Mouse (Mus musculus) gastrocnemius, adult 2 months (tissue): ENCODE measurements at regions not wholly inside any gene's neighbourhood (a gene's known extent, or its start where the extent isn't known, plus 50 kb on each side); places are given as distances from the start of the nearest gene placed in this dataset.

Experiments used
- DNase-seq: peaks from one replicate; pipeline ENCODE4 v3.0.0; 2022
- H3K27ac ChIP-seq: fragments of 200-600 bp; 2 replicates; pipeline ENCODE4 v1.8.1; 2022; ENCODE audit warnings: mild to moderate bottlenecking
- H3K4me3 ChIP-seq: fragments of 200-600 bp; 2 replicates; pipeline ENCODE4 v1.8.1; 2022; ENCODE audit warnings: mild to moderate bottlenecking, moderate library complexity
- CTCF ChIP-seq: fragments of 200-600 bp; IDR thresholded peaks from 2 replicates; pipeline ENCODE4 v1.8.1; 2022; ENCODE audit warnings: antibody characterized with exemption, mild to moderate bottlenecking, moderate library complexity
- intact Hi-C: fragments of 180-260 bp; cut with DNase I; formaldehyde crosslinking; loops from one replicate; pipeline ENCODE4 v1.15.1; 2025

DNA sequence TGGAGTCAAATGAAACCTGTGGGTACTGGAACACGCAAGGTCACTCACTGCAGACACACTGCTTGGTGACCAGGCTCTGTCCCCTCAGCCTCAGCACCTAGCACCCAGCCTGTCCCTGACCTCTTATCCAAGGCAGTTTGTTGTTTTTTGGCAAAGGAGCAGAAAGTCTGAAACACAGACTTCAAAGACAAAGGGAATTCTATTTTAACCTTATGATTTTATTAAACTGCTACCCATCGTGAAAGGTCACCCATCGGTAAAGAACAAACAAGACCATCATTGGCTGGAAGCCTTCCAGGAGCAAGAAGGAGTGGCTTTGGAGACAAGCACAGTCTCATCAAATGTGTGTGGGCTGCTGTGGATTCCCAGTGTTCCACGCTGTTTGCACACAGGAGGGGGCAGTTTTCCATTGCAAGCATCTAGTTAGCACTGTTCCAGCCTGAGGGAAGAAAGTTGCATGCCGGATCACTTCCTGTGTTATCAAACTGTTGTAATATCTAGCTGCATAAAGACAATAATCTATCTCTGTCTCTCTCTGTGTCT is 120.6 kb upstream of the Rpl34 start:
- TF ChIP-seq CTCF = no peak
- no peak overlapping the region for H3K27ac ChIP-seq
- no peak for DNase-seq
- intact Hi-C loops = no loop called here
- H3K4me3 ChIP-seq = no peak overlapping the region

DNA sequence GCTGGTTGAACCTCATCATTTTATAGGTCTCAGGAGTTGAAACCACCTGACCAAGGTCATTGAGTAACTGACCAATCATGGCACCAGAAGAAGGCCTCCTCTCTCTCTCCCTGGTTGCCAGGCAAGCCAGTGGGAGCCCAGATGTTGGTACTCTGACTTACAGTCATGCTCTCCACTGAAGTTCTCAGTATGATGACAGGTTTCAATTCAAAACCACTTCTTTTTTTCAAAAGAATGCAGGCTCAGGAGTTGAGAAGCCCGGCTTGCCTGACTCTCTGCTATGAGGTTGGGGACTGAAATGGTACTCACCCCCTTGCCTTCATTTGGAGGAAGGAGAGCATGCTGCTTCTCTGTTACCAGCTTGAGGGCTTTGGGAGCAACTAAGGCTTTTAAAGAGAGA is 111.6 kb upstream of the Rpl34 start:
- Histone ChIP-seq H3K4me3 (no peak overlapping the region), H3K27ac (no peak overlapping the region)
- intact Hi-C loops = no loop called here
- no peak for TF ChIP-seq CTCF
- DNase-seq = no peak

DNA sequence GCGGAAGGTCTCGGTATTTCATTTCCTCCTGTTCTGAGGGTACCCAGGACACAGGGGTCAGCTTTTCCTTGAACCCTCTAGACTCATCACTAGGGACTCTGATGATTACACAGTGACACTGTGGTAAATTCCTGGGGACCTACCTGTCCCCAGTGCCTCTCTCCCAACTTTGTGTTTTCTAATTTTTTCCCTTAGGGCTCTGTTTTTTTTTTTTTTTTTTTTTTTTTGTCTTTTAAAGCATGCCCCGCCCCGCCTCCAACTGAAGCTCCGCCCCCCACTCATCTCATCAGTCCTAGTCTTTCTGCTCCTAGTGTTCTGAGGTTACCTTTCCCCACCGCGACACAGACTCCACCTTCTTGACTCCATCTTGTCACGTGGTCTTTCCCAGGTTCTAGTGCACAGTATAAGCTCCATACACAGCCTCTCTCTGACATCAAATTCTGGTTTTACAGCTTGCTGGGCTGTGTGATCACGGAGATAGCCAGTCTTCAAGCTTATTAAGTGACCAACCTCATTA is 109.8 kb upstream of the Rpl34 start:
- Histone ChIP-seq H3K4me3 (no peak overlapping the region), H3K27ac (no peak overlapping the region)
- intact Hi-C loops = no loop called here
- TF ChIP-seq CTCF = no peak
- no peak for DNase-seq

DNA sequence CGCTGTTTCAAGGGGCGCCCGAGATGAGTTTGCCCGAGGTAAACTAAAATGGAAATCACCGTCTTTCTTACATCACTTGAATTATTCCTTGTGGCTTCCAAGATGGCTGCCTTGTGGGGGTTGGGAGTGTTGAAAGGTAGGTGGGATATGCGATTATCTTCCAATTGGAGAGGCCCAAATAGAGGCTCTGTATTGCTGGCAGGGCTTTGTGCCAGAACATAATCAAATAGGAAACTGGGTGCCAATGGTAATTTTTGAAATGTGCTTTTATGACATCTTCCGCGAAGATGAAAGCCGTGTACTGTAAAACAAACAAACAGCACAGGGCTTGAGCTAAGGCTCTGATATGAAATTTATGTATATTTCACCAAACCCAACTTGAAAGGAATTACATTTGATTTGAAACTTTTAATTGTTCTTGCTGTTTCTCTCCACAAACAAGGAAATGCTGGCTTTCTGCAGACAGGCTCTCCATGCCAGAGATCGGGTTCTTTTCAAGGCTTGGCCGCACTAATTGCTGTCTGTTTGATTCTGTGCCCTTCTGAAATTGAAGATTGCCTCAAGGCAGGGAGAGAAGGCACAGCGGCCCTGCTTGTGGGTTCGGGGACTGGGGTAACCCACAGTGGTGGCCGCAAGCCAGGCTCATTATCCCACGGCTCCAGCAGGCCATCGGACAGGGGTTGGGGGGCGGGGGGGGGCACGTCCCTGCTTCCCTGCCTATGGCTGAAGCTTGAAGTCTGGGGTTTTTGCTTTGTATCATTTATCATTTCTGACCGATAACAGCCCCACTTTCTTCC is 108.6 kb upstream of the Rpl34 start:
- Histone ChIP-seq H3K27ac (no peak overlapping the region), H3K4me3 (no peak overlapping the region)
- DNase-seq = no peak
- intact Hi-C loops = no loop called here
- TF ChIP-seq CTCF = no peak

DNA sequence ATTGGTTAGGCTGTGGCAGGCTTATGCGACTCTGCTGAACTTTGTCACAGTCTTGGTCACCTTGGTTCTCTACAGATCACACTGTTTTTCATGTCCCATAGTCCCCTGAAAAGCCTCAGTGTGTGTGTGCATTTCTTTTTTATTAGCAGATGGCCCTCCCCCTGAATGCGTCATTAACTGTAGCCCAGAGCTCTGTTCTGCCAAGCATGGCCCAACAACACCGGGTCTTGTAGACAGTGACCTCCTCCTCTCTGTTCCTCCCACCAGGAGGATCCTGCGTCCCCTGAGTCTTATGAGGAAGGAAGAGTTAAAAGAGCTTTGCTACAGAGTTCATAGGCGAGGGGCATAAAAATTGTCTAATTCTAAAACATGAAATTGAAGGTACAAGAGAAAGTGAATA is 103.5 kb upstream of the Rpl34 start:
- Histone ChIP-seq H3K4me3 (no peak overlapping the region), H3K27ac (no peak overlapping the region)
- no peak for DNase-seq
- TF ChIP-seq CTCF = no peak
- intact Hi-C loops = no loop called here

DNA sequence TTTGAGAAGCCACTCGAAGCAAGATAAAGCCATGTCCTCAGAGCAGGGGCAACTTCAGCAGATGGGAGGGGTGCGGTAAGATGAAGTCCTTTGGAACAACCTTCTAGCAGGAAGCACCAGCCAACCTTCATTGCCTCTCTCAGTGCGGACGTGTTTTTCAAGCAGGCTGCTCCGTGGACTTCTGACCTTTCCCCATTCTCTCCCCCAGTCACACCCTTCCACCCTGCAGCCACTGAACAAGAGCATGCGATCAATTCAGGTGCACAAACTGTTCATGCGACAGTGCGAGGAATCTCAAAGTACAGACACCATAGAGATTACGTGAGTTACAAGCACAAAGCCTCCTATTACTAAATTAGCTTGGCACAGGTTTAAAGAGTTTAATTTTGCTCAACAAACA is 102.9 kb upstream of the Rpl34 start:
- no peak overlapping the region for H3K27ac ChIP-seq
- no peak for DNase-seq
- H3K4me3 ChIP-seq = no peak overlapping the region
- no peak for TF ChIP-seq CTCF
- intact Hi-C loops = no loop called here

DNA sequence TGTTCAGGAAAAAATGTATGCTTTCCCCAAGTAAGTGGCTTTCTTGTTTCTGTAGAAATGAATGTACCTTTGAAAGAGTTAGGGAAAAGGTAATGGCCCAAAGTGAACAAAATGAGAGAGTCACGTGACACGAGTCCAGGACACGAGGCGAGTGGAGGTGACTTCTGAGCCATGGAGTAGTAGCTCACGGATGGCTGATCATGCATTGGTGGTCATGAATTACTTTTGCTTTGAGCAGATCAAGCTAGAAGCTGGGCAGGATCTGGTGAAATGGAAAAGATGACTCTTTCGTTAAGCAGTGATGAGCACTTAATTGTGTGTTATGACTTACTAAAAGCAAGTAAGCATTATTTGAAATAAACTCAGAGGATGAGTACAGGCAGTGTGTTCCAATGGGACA is 101.6 kb upstream of the Rpl34 start:
- Histone ChIP-seq H3K4me3 (no peak overlapping the region), H3K27ac (no peak overlapping the region)
- intact Hi-C loops = no loop called here
- no peak for TF ChIP-seq CTCF
- DNase-seq = no peak

DNA sequence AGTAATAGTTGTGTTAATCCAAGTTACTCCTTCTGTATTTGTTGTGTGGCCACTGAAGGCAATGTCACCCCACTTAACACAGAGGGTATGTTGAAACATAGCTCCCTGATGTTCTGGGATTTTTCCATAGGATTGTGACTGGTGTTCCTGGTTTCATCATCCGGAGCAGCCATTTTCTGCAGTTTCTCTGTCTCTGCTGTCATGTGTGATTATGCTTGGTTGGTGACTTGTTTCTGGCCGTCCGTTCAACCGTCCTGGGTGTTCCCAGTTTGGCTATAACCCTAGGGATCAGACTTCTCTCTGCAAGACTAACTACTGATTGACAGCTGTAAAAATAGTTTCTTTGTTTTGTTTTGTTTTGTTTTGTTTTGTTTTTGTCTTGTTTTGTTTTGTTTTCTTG is 98.1 kb upstream of the Rpl34 start:
- intact Hi-C loops = no loop called here
- no peak for TF ChIP-seq CTCF
- no peak overlapping the region for H3K4me3 ChIP-seq

DNA sequence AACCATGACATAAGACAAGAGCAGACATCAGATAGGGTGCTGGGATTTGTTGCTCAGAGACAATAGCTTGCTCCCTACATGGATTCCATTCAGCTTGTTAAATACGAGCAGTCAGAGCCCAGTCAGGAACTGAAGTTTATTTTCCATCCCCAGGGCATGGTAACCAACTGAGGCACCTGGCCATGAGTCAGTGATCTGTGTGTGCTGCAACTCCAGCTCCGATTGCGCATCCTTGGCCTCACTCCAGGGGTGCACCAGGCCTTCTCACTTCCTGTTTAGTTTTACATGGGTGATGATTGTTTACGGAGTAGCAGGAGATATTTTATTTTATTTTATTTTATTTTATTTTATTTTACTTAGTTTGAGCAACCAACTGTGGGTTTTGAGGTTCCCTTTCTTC is 97.7 kb upstream of the Rpl34 start:
- Histone ChIP-seq H3K4me3 (no peak overlapping the region), H3K27ac (no peak overlapping the region)
- DNase-seq = no peak
- no peak for TF ChIP-seq CTCF
- intact Hi-C loops = no loop called here

More for the DNA sequence above, 98.1 kb upstream of the Rpl34 start:
- no peak for DNase-seq
- no peak overlapping the region for H3K27ac ChIP-seq

DNA sequence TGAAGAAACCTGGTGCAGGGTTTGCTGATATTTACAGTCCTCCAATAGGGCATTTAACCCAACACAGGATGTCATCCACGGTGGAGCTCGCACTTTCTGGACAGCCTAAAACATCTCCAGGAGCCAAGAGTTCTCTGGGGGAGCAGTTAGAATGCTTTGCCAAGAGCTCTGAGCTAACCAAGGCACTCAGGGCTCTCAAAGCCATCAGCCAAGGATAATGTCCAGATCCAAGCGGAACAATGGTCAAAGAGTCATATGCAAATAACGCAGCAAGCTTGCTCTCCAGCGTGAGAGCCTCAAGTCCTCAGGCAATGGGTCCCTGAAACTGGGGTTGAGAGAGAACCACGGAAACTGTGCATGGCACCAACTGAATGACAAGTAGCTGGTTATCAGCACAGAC is 96.8 kb upstream of the Rpl34 start:
- Histone ChIP-seq H3K4me3 (no peak overlapping the region), H3K27ac (no peak overlapping the region)
- intact Hi-C loops = no loop called here
- no peak for DNase-seq
- TF ChIP-seq CTCF = no peak

DNA sequence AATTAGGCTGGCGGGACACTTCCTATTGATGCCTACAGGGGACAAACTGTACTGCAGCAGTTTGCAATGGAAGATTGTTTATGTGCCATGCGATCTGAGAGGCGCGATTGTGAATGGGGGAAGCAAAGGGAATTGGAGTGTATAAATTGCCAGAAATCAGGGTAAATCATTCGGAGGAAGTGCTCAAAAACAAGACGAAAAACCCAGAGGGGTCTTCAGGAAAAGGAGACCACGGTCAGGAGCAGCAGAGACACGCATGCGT is 89.6 kb upstream of the Rpl34 start:
- no peak for TF ChIP-seq CTCF
- intact Hi-C loops = loop anchor here (5.0 kb wide), 1 partner anchor 1528 kb away; no protein-coding TSS in a partner anchor
- no peak for DNase-seq

DNA sequence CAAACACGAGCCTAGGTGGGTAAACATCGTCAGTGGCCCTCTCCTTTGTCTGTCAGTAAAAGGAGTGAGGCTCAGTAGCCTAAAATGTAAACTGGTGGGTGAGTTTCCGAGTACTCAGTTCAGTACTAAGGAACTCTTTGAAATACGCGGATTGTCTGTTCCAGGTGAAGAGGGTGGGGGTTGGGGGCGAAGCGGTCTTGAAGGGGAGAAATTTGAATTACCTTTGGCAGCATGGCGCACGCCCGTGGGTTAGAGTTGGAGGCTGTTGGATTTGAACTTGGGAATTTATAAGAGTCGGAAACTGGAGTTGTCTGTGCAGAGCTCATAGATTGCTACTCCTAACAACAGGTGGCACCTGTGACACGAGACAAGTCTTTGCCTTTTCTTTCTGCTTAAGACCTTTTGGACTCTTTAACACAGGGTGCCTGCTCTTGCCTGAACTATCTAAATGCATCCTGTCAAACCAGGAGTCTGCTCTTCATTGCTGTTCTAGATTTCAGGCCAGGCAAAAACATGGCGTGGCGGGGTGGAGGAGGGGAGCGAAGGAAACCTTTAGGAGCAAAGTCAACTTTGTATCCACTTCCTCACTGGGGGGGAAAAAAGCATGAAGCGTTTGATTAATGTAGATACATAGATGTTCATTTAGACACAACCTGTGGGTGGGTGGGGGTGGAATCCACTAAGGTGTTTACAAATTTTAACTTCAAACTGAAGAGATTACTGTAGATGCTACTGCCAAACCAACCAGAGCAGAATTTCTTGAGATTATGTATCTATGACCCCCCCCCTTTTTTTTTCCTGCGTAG is 89.0 kb upstream of the Rpl34 start:
- DNase-seq = no peak
- no peak overlapping the region for H3K27ac ChIP-seq
- intact Hi-C loops = no loop called here
- TF ChIP-seq CTCF = no peak
- peak overlapping the region; percentile 46 for H3K4me3 ChIP-seq

More for the DNA sequence above, 89.6 kb upstream of the Rpl34 start:
- H3K27ac ChIP-seq = no peak overlapping the region
- H3K4me3 ChIP-seq = no peak overlapping the region

DNA sequence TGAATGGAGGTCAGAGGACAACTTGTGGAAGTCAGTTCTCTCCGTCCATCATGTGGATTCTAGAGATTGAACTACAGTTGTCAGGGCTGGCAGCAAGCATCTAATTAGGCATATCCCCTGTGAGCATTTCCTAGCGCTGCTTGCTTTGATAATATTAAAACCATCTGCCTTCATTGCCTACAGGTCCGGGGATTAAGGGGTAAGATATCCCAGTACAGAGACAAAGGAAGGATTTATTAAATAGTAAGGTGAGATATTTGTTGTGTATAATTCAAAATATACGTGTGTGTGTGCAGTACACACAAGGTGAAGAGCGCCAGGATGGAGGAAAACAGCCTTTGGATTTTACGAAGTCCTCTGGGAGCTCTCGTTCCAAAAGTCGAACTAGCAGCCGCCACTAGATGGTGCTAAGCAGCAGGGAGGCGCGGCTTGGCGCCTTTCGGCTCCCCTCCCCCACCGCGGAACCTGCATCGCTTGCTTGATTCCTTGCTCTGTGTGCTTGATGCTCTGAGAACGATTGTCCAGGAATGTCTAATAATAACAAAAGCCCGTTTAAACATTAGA is 88.4 kb upstream of the Rpl34 start:
- intact Hi-C loops = loop anchor here (1.0 kb wide), 1 partner anchor 419 kb away; no protein-coding TSS in a partner anchor
- DNase-seq = peak; percentile 87
- Histone ChIP-seq H3K4me3 (peak overlapping the region; percentile 46), H3K27ac (no peak overlapping the region)
- peak; percentile 96 for TF ChIP-seq CTCF
